Mouse (Mus musculus): ENCODE results near the gene Gm49486. TPM values are rescaled to one million over a fixed set of nuclear protein-coding genes. Genes with fewer than 3 reads are reported as not detected.
A peak's percentile ranks its signal among the peaks of the same experiment; 100 is the strongest.

The Gm49486 gene
- polyA plus RNA-seq, 1 experiment from 2014 or later = 0.58 TPM

GRCm38 (mm10) chr15:79243234-79244042 lies 14.2 kb downstream of the Gm49486 start:
- Histone ChIP-seq H3K9ac (ENCODE audit: low read length) (no peak overlapping the region), H3K4me1 (replicated peaks; ENCODE audit: control insufficient read depth, insufficient read depth, low read length) (peaks cover 3% of the 10 kb centered on the region; the same call in 1 of the 2 replicates), H3K27me3 (replicated peaks; ENCODE audit: control insufficient read depth, insufficient read depth, low read length) (no peaks in the 10 kb centered on the region), H3K36me3 (ENCODE audit: control insufficient read depth, insufficient read depth, low read length) (peaks cover 66% of the 10 kb centered on the region), H3K4me3 (ENCODE audit: low read depth, low read length) (no peak overlapping the region), H3K4me2 (ENCODE audit: low read length) (no peak overlapping the region), H3K27ac (ENCODE audit: low read depth) (no peak overlapping the region), H3K9me3 (ENCODE audit: control insufficient read depth, low read length) (no peaks in the 10 kb centered on the region)
- 21% methylated on average over 10 of the region's 10 CpGs for WGBS
- DNase-seq (ENCODE audit: low spot score) = peak; percentile 99
- ATAC-seq (replicated peaks; ENCODE audit: low FRiP score, low TSS enrichment, low read depth) = peak; percentile 96

DNA sequence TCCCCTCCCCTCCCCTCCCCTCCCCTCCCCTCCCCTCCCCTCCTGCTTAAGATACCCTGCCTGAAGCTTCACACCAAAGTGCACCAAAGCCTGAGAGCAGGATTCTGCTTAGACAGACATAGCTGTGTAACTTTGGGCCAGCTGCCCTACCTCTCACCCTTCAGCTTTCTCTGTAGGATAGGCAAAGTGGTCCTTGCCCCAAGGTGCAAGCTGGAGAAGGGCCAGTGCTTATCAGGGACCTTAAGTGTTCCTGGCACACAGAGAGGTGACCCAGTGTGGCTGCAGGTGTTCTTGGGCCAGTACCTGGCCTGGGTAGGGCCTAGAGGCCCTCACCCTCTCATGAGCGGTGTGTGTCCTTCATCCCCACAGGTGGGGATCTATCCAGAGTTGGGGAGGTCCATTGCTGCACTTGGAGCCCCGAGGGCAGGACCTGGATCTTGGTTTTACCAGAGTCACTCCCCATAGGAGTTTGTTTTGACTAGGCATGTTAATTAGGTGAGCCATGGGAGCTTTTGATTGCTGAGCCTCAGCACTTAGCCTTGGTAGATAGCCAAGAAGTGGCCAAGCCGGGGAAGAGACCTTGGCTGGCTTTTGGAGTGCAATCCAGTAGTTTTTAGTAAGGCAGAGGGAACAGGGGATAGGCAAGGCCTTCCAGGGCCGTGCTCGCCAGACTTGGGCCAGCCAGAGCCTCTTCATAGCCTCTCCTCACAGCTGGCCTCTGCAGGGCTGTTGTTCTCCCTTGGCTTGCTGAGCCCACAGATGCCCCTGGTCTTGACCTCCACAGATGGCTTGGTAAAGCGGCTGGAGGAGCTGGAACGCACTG lies 15.1 kb downstream of the Gm49486 start:
- peaks cover 3% of the 10 kb centered on the region; the same call in 1 of the 2 replicates for H3K4me1 ChIP-seq (replicated peaks; ENCODE audit: control insufficient read depth, insufficient read depth, low read length)
- H3K36me3 ChIP-seq (ENCODE audit: control insufficient read depth, insufficient read depth, low read length) = peaks cover 64% of the 10 kb centered on the region
- H3K9ac ChIP-seq (ENCODE audit: low read length) = no peak overlapping the region
- WGBS = 86% methylated on average over 7 of the region's 7 CpGs
- ATAC-seq (replicated peaks; ENCODE audit: low FRiP score, low TSS enrichment, low read depth) (no peak), DNase-seq (ENCODE audit: low spot score) (no peak)
- no peak overlapping the region for H3K4me2 ChIP-seq (ENCODE audit: low read length)
- H3K4me3 ChIP-seq (ENCODE audit: low read depth, low read length) = no peak overlapping the region
- no peak overlapping the region for H3K27ac ChIP-seq (ENCODE audit: low read depth)
- no peaks in the 10 kb centered on the region for H3K9me3 ChIP-seq (ENCODE audit: control insufficient read depth, low read length)
- no peaks in the 10 kb centered on the region for H3K27me3 ChIP-seq (replicated peaks; ENCODE audit: control insufficient read depth, insufficient read depth, low read length)

DNA sequence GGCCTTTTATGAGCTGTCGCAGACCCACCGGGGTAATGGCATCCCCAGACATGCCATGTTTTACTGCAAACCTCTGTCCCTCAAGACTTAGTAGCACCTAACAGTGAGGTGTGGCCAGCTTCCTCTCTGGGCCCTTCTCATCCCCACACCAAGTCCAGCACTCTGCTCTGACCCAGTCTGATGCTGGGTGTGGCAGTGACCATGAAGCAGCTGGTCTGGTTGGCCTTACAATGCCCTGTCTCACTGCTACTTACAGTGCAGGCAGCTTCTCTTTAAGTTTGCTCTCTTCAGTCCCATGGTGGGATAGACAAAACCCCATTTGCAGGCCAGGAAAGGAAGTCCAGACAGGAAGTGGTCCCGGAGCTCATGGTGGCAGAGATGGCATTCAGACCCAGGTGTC lies 16.1 kb downstream of the Gm49486 start:
- no peak overlapping the region for H3K27ac ChIP-seq (ENCODE audit: low read depth)
- no peak for DNase-seq (ENCODE audit: low spot score)
- no peak for ATAC-seq (replicated peaks; ENCODE audit: low FRiP score, low TSS enrichment, low read depth)
- no peaks in the 10 kb centered on the region for H3K9me3 ChIP-seq (ENCODE audit: control insufficient read depth, low read length)
- peaks cover 56% of the 10 kb centered on the region for H3K36me3 ChIP-seq (ENCODE audit: control insufficient read depth, insufficient read depth, low read length)
- H3K9ac ChIP-seq (ENCODE audit: low read length) = no peak overlapping the region
- peaks cover 3% of the 10 kb centered on the region; the same call in 1 of the 2 replicates for H3K4me1 ChIP-seq (replicated peaks; ENCODE audit: control insufficient read depth, insufficient read depth, low read length)
- no peaks in the 10 kb centered on the region for H3K27me3 ChIP-seq (replicated peaks; ENCODE audit: control insufficient read depth, insufficient read depth, low read length)
- no peak overlapping the region for H3K4me3 ChIP-seq (ENCODE audit: low read depth, low read length)
- WGBS = 88% methylated on average over 3 of the region's 3 CpGs
- H3K4me2 ChIP-seq (ENCODE audit: low read length) = no peak overlapping the region

- H3K36me3 ChIP-seq (ENCODE audit: control insufficient read depth, insufficient read depth, low read length) = peaks cover 36% of the 10 kb centered on the region
- no peak overlapping the region for H3K9ac ChIP-seq (ENCODE audit: low read length)
- ATAC-seq (replicated peaks; ENCODE audit: low FRiP score, low TSS enrichment, low read depth) (no peak), DNase-seq (ENCODE audit: low spot score) (no peak)
- no peak overlapping the region for H3K4me3 ChIP-seq (ENCODE audit: low read depth, low read length)
- WGBS = 69% methylated on average over 2 of the region's 2 CpGs
- no peak overlapping the region for H3K27ac ChIP-seq (ENCODE audit: low read depth)
- H3K9me3 ChIP-seq (ENCODE audit: control insufficient read depth, low read length) = no peaks in the 10 kb centered on the region
- H3K4me1 ChIP-seq (replicated peaks; ENCODE audit: control insufficient read depth, insufficient read depth, low read length) = no peaks in the 10 kb centered on the region; the same call in 1 of the 2 replicates
- no peak overlapping the region for H3K4me2 ChIP-seq (ENCODE audit: low read length)
- peaks cover 32% of the 10 kb centered on the region for H3K27me3 ChIP-seq (replicated peaks; ENCODE audit: control insufficient read depth, insufficient read depth, low read length)
Observed at GRCm38 (mm10) chr15:79250236-79250635, 21.0 kb downstream of the Gm49486 start.

DNA sequence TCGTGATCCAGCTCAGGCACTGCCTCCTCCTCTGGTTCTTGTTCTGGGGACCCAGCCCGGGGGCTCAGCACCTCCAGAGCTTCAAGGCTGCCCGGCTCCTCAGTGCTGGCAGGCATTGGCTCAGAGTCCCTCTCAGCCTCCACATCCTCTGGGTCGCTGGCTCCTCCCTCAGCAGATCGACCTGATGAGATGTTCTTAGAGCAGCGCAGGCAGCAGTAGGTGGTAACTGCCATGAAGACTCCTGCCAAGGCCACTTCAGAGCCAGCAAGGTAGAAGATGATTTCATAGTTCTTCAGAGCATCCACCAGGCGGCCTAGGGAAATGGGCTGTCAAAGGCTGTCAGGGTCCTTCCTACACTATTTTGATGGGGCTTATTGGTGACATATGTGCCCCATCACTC lies 22.0 kb downstream of the Gm49486 start:
- no peak for ATAC-seq (replicated peaks; ENCODE audit: low FRiP score, low TSS enrichment, low read depth)
- peaks cover 27% of the 10 kb centered on the region for H3K36me3 ChIP-seq (ENCODE audit: control insufficient read depth, insufficient read depth, low read length)
- peaks cover 32% of the 10 kb centered on the region for H3K27me3 ChIP-seq (replicated peaks; ENCODE audit: control insufficient read depth, insufficient read depth, low read length)
- no peak for DNase-seq (ENCODE audit: low spot score)
- no peak overlapping the region for H3K4me2 ChIP-seq (ENCODE audit: low read length)
- H3K9me3 ChIP-seq (ENCODE audit: control insufficient read depth, low read length) = no peaks in the 10 kb centered on the region
- H3K4me3 ChIP-seq (ENCODE audit: low read depth, low read length) = no peak overlapping the region
- WGBS = 54% methylated on average over 7 of the region's 7 CpGs
- no peak overlapping the region for H3K9ac ChIP-seq (ENCODE audit: low read length)
- H3K4me1 ChIP-seq (replicated peaks; ENCODE audit: control insufficient read depth, insufficient read depth, low read length) = no peaks in the 10 kb centered on the region; the same call in 1 of the 2 replicates
- no peak overlapping the region for H3K27ac ChIP-seq (ENCODE audit: low read depth)

- Histone ChIP-seq H3K4me1 (replicated peaks; ENCODE audit: control insufficient read depth, insufficient read depth, low read length) (no peaks in the 10 kb centered on the region; the same call in 1 of the 2 replicates), H3K4me3 (ENCODE audit: low read depth, low read length) (peak overlapping the region; percentile 34), H3K27ac (ENCODE audit: low read depth) (no peak overlapping the region), H3K36me3 (ENCODE audit: control insufficient read depth, insufficient read depth, low read length) (peaks cover 19% of the 10 kb centered on the region), H3K9me3 (ENCODE audit: control insufficient read depth, low read length) (no peaks in the 10 kb centered on the region), H3K27me3 (replicated peaks; ENCODE audit: control insufficient read depth, insufficient read depth, low read length) (peaks cover 32% of the 10 kb centered on the region), H3K4me2 (ENCODE audit: low read length) (peak overlapping the region; percentile 78), H3K9ac (ENCODE audit: low read length) (peak overlapping the region; percentile 37)
- ATAC-seq (replicated peaks; ENCODE audit: low FRiP score, low TSS enrichment, low read depth) (peak; percentile 48), DNase-seq (ENCODE audit: low spot score) (peak; percentile 73)
- 1% methylated on average over 61 of the region's 61 CpGs for WGBS
Observed at GRCm38 (mm10) chr15:79251781-79252491, 22.7 kb downstream of the Gm49486 start.

DNA sequence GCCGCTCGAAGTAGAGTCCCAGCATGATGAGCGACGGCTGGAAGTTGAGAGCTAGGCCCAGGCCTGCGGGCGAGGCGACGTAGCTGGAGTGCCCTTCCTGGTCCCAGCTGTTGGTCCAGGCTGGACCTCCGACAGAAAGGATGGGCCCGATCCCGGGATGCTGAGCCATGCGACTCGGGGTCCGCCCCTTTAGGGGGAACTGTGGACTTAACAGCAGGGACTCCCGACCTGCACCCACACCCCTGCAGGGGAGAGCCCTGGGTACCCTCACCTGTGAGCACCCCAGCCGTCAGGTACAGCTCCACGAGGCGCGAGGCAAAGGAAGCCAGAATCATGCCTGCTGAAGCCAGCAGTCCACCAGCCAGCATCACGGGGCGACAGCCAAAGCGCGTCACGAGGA lies 23.4 kb downstream of the Gm49486 start:
- Histone ChIP-seq H3K4me1 (replicated peaks; ENCODE audit: control insufficient read depth, insufficient read depth, low read length) (no peaks in the 10 kb centered on the region; the same call in 1 of the 2 replicates), H3K9ac (ENCODE audit: low read length) (peak overlapping the region; percentile 37), H3K27ac (ENCODE audit: low read depth) (no peak overlapping the region), H3K36me3 (ENCODE audit: control insufficient read depth, insufficient read depth, low read length) (peaks cover 15% of the 10 kb centered on the region), H3K4me2 (ENCODE audit: low read length) (peak overlapping the region; percentile 78), H3K9me3 (ENCODE audit: control insufficient read depth, low read length) (no peaks in the 10 kb centered on the region), H3K4me3 (ENCODE audit: low read depth, low read length) (peak overlapping the region; percentile 34), H3K27me3 (replicated peaks; ENCODE audit: control insufficient read depth, insufficient read depth, low read length) (peaks cover 32% of the 10 kb centered on the region)
- peak; percentile 62 for DNase-seq (ENCODE audit: low spot score)
- WGBS = 33% methylated on average over 24 of the region's 24 CpGs
- peak; percentile 26; the same call in 1 of the 2 replicates for ATAC-seq (replicated peaks; ENCODE audit: low FRiP score, low TSS enrichment, low read depth)

- no peak within 1 kb of the TSS for H3K9ac ChIP-seq (ENCODE audit: low read length)
- H3K36me3 ChIP-seq (ENCODE audit: control insufficient read depth, insufficient read depth, low read length) = no peaks in the 10 kb centered on the region
- ATAC-seq (replicated peaks; ENCODE audit: low FRiP score, low TSS enrichment, low read depth) (no peak), DNase-seq (ENCODE audit: low spot score) (no peak)
- no peak within 1 kb of the TSS for H3K4me2 ChIP-seq (ENCODE audit: low read length)
- no peaks in the 10 kb centered on the region; the same call in 1 of the 2 replicates for H3K4me1 ChIP-seq (replicated peaks; ENCODE audit: control insufficient read depth, insufficient read depth, low read length)
- WGBS = 26% methylated on average over 3 of the region's 3 CpGs
- H3K27ac ChIP-seq (ENCODE audit: low read depth) = no peak within 1 kb of the TSS
- H3K27me3 ChIP-seq (replicated peaks; ENCODE audit: control insufficient read depth, insufficient read depth, low read length) = peaks cover 37% of the 10 kb centered on the region
- H3K9me3 ChIP-seq (ENCODE audit: control insufficient read depth, low read length) = no peaks in the 10 kb centered on the region
- no peak within 1 kb of the TSS for H3K4me3 ChIP-seq (ENCODE audit: low read depth, low read length)
Observed at GRCm38 (mm10) chr15:79254661-79255060, 25.5 kb downstream of the Gm49486 start, which contains the start of gene Slc16a8. Slc16a8 (minus strand) TSS chr15:79254761.
